Mouse (Mus musculus) liver, embryonic 16.5 days (tissue): ENCODE measurements around the gene Braf. TPM values are rescaled to one million over a fixed set of nuclear protein-coding genes. Genes with fewer than 3 reads are reported as not detected.
A peak's percentile ranks its signal among the peaks of the same experiment; 100 is the strongest.
"Not testable (repeated sequence)": the region's sequence is repeated elsewhere in the genome, so short reads cannot be mapped to it uniquely, and the experiment has no call there.

Source experiments
- ATAC-seq: fragments of 200-750 bp; cut with Nextera tagmentation; 2 replicates; pipeline ENCODE4 v1.8.0; 2017; ENCODE audit warnings: low read depth, mild to moderate bottlenecking, moderate number of reproducible peaks, moderate library complexity
- H3K27ac ChIP-seq: fragments of 300-500 bp; sonication (generic); 2 replicates; pipeline ENCODE4 v1.5.1; 2014; ENCODE audit warnings: mild to moderate bottlenecking, low read length
- H3K27me3 ChIP-seq: fragments of 300-500 bp; sonication (generic); 2 replicates; pipeline ENCODE4 v1.6.1; 2014; ENCODE audit warnings: low read depth, low read length, mixed read lengths; ENCODE audit not compliant: control insufficient read depth, insufficient read depth
- H3K36me3 ChIP-seq: fragments of 300-500 bp; sonication (generic); 2 replicates; pipeline ENCODE4 v1.6.1; 2014; ENCODE audit warnings: mild to moderate bottlenecking; ENCODE audit not compliant: control insufficient read depth, insufficient read depth
- H3K4me1 ChIP-seq: fragments of 300-500 bp; sonication (generic); 2 replicates; pipeline ENCODE4 v1.6.1; 2014; ENCODE audit warnings: low read depth, low read length, mixed read lengths; ENCODE audit not compliant: control insufficient read depth
- H3K4me2 ChIP-seq: fragments of 300-500 bp; sonication (generic); 2 replicates; pipeline ENCODE4 v1.6.1; 2014; ENCODE audit warnings: low read depth, low read length, mixed read lengths
- H3K4me3 ChIP-seq: fragments of 300-500 bp; sonication (generic); 2 replicates; pipeline ENCODE4 v1.5.1; 2014; ENCODE audit warnings: low read depth, mild to moderate bottlenecking, low read length
- H3K9ac ChIP-seq: fragments of 300-500 bp; sonication (generic); 2 replicates; pipeline ENCODE4 v1.6.1; 2014; ENCODE audit warnings: low read depth, low read length
- H3K9me3 ChIP-seq: fragments of 300-500 bp; sonication (generic); replicated peaks from 2 replicates; pipeline ENCODE4 v1.6.1; 2016; ENCODE audit warnings: low read length; ENCODE audit not compliant: control insufficient read depth
- WGBS: fragments of 180-500 bp; shearing (Covaris S2); extraction: QIAGEN DNeasy Blood & Tissue Kit; methylation state at CpG from one replicate; pipeline ENCODE4 v1.1.7; 2014; ENCODE audit not compliant: insufficient replicate concordance; 5-methylcytosine and 5-hydroxymethylcytosine counted together
- polyA plus RNA-seq: library from polyadenylated mRNA; unstranded; fragments of >200 nt; fragmentation: Nextera tagmentation; extraction: Ambion mirVana; gene quantifications from 2 replicates; pipeline ENCODE4 v1.2.1, GENCODE M21; 2015

Gene Braf
- polyA plus RNA-seq, 1 experiment from 2014 or later, result 5.6 TPM

GRCm38 (mm10) chr6:39724542-39724865, 759 bp downstream of the Braf start:
- 1% methylated on average over 12 of the region's 12 CpGs for WGBS
- Histone ChIP-seq H3K9me3 (no peaks in the 10 kb centered on the region), H3K27me3 (no peaks in the 10 kb centered on the region), H3K9ac (peak overlapping the region; percentile 83), H3K4me1 (peaks cover 8% of the 10 kb centered on the region), H3K4me3 (peak overlapping the region; percentile 76), H3K36me3 (no peaks in the 10 kb centered on the region), H3K4me2 (peak overlapping the region; percentile 94), H3K27ac (peak overlapping the region; percentile 89)
- ATAC-seq, result peak; percentile 66

- Histone ChIP-seq H3K9me3 (no peaks in the 10 kb centered on the region), H3K4me3 (peak overlapping the region; percentile 76), H3K36me3 (no peaks in the 10 kb centered on the region), H3K27ac (peak overlapping the region; percentile 89; the same call in 1 of the 2 replicates), H3K9ac (peak overlapping the region; percentile 83), H3K4me1 (peaks cover 8% of the 10 kb centered on the region), H3K27me3 (no peaks in the 10 kb centered on the region), H3K4me2 (peak overlapping the region; percentile 94)
- no peak for ATAC-seq
- 3% methylated on average over 7 of the region's 7 CpGs for WGBS
Observed at GRCm38 (mm10) chr6:39724071-39724470, 1.2 kb downstream of the Braf start.

GRCm38 (mm10) chr6:39718567-39718966, 6.7 kb downstream of the Braf start:
- H3K27ac ChIP-seq, result no peak overlapping the region
- no peak overlapping the region for H3K9ac ChIP-seq
- WGBS, result 80% methylated on average over 6 of the region's 6 CpGs
- H3K4me3 ChIP-seq, result no peak overlapping the region
- H3K27me3 ChIP-seq, result no peaks in the 10 kb centered on the region
- no peaks in the 10 kb centered on the region for H3K9me3 ChIP-seq
- H3K4me1 ChIP-seq, result no peaks in the 10 kb centered on the region; the same call in 1 of the 2 replicates
- H3K36me3 ChIP-seq, result no peaks in the 10 kb centered on the region
- no peak for ATAC-seq
- no peak overlapping the region for H3K4me2 ChIP-seq

- no peaks in the 10 kb centered on the region for H3K27me3 ChIP-seq
- no peak overlapping the region for H3K27ac ChIP-seq
- no peaks in the 10 kb centered on the region for H3K36me3 ChIP-seq
- no peaks in the 10 kb centered on the region for H3K4me1 ChIP-seq
- H3K9ac ChIP-seq, result no peak overlapping the region
- H3K4me2 ChIP-seq, result no peak overlapping the region
- 82% methylated on average over 2 of the region's 2 CpGs for WGBS
- H3K9me3 ChIP-seq, result no peaks in the 10 kb centered on the region
- H3K4me3 ChIP-seq, result no peak overlapping the region
- no peak for ATAC-seq
Observed at GRCm38 (mm10) chr6:39717049-39717448, 8.2 kb downstream of the Braf start.

GRCm38 (mm10) chr6:39714341-39714740, 10.9 kb downstream of the Braf start:
- no peaks in the 10 kb centered on the region for H3K9me3 ChIP-seq
- no peaks in the 10 kb centered on the region for H3K36me3 ChIP-seq
- no peaks in the 10 kb centered on the region for H3K27me3 ChIP-seq
- no peak overlapping the region for H3K4me2 ChIP-seq
- no peak overlapping the region for H3K9ac ChIP-seq
- H3K4me1 ChIP-seq, result no peaks in the 10 kb centered on the region
- WGBS, result 79% methylated on average over 7 of the region's 7 CpGs
- no peak overlapping the region for H3K27ac ChIP-seq
- ATAC-seq, result no peak
- H3K4me3 ChIP-seq, result no peak overlapping the region

- Histone ChIP-seq H3K4me1 (no peaks in the 10 kb centered on the region), H3K4me3 (no peak overlapping the region), H3K9ac (no peak overlapping the region), H3K36me3 (no peaks in the 10 kb centered on the region), H3K27me3 (no peaks in the 10 kb centered on the region), H3K4me2 (no peak overlapping the region), H3K27ac (no peak overlapping the region), H3K9me3 (no peaks in the 10 kb centered on the region)
- no peak for ATAC-seq
- 75% methylated on average over 3 of the region's 3 CpGs for WGBS
Observed at GRCm38 (mm10) chr6:39713399-39713798, 11.9 kb downstream of the Braf start.

GRCm38 (mm10) chr6:39705625-39706024, 19.6 kb downstream of the Braf start:
- Histone ChIP-seq H3K36me3 (no peaks in the 10 kb centered on the region), H3K4me1 (no peaks in the 10 kb centered on the region), H3K4me2 (no peak overlapping the region), H3K27ac (no peak overlapping the region), H3K9ac (no peak overlapping the region), H3K9me3 (no peaks in the 10 kb centered on the region), H3K4me3 (no peak overlapping the region), H3K27me3 (no peaks in the 10 kb centered on the region)
- ATAC-seq, result no peak
- WGBS, result 90% methylated on average over 4 of the region's 4 CpGs

GRCm38 (mm10) chr6:39693126-39693525, 32.1 kb downstream of the Braf start:
- WGBS, result 80% methylated on average over 1 of the region's 1 CpGs
- Histone ChIP-seq H3K36me3 (no peaks in the 10 kb centered on the region), H3K4me2 (no peak overlapping the region), H3K9me3 (no peaks in the 10 kb centered on the region), H3K4me3 (no peak overlapping the region), H3K27me3 (no peaks in the 10 kb centered on the region), H3K4me1 (no peaks in the 10 kb centered on the region), H3K27ac (no peak overlapping the region), H3K9ac (no peak overlapping the region)
- ATAC-seq, result no peak

- not testable (repeated sequence) for H3K27ac ChIP-seq, H3K36me3 ChIP-seq, ATAC-seq, H3K27me3 ChIP-seq, H3K4me3 ChIP-seq, H3K9ac ChIP-seq, H3K4me2 ChIP-seq, H3K4me1 ChIP-seq, H3K9me3 ChIP-seq
Observed at GRCm38 (mm10) chr6:39686839-39687238, 38.4 kb downstream of the Braf start.

- H3K4me3 ChIP-seq, result no peak overlapping the region
- peaks cover under 1% of the 10 kb centered on the region for H3K36me3 ChIP-seq
- H3K9ac ChIP-seq, result no peak overlapping the region
- no peaks in the 10 kb centered on the region for H3K9me3 ChIP-seq
- H3K4me1 ChIP-seq, result no peaks in the 10 kb centered on the region
- no peak overlapping the region for H3K4me2 ChIP-seq
- no peak overlapping the region for H3K27ac ChIP-seq
- 72% methylated on average over 5 of the region's 5 CpGs for WGBS
- no peaks in the 10 kb centered on the region for H3K27me3 ChIP-seq
- ATAC-seq, result no peak
Observed at GRCm38 (mm10) chr6:39681795-39682194, 43.5 kb downstream of the Braf start.
